Mouse (Mus musculus): ENCODE results near the gene Depp1. TPM values are rescaled to one million over a fixed set of nuclear protein-coding genes. Genes with fewer than 3 reads are reported as not detected.

The Depp1 gene
- polyA plus RNA-seq, 1 experiment, result not detected

- no peaks in the 10 kb centered on the region for H3K4me1 ChIP-seq (ENCODE audit: control insufficient read depth, insufficient read depth, low read length)
- H3K4me3 ChIP-seq (ENCODE audit: insufficient read depth, low read depth, low read length), result no peak overlapping the region
- no peak overlapping the region for H3K27ac ChIP-seq (ENCODE audit: insufficient read depth, low read depth, low read length)
- WGBS, result 71% methylated on average over 3 of the region's 3 CpGs
- no peak for TF ChIP-seq CTCF (IDR thresholded peaks at IDR 0.05; ENCODE audit: insufficient read depth, low read depth, low read length)
- no peak for TF ChIP-seq POLR2A (IDR thresholded peaks at IDR 0.05; ENCODE audit: insufficient read depth, low read depth, low read length)
Observed at GRCm38 (mm10) chr6:116694346-116694745, 43.9 kb downstream of the Depp1 start.

GRCm38 (mm10) chr6:116697413-116697812 lies 47.0 kb downstream of the Depp1 start:
- no peak overlapping the region for H3K4me3 ChIP-seq (ENCODE audit: insufficient read depth, low read depth, low read length)
- H3K4me1 ChIP-seq (ENCODE audit: control insufficient read depth, insufficient read depth, low read length), result no peaks in the 10 kb centered on the region
- WGBS, result 60% methylated on average over 2 of the region's 2 CpGs
- no peak overlapping the region for H3K27ac ChIP-seq (ENCODE audit: insufficient read depth, low read depth, low read length)
- TF ChIP-seq POLR2A (IDR thresholded peaks at IDR 0.05; ENCODE audit: insufficient read depth, low read depth, low read length) (no peak), CTCF (IDR thresholded peaks at IDR 0.05; ENCODE audit: insufficient read depth, low read depth, low read length) (no peak)

- WGBS, result 90% methylated on average over 4 of the region's 4 CpGs
- TF ChIP-seq CTCF (IDR thresholded peaks at IDR 0.05; ENCODE audit: insufficient read depth, low read depth, low read length) (no peak), POLR2A (IDR thresholded peaks at IDR 0.05; ENCODE audit: insufficient read depth, low read depth, low read length) (no peak)
- Histone ChIP-seq H3K4me3 (ENCODE audit: insufficient read depth, low read depth, low read length) (no peak overlapping the region), H3K27ac (ENCODE audit: insufficient read depth, low read depth, low read length) (no peak overlapping the region), H3K4me1 (ENCODE audit: control insufficient read depth, insufficient read depth, low read length) (no peaks in the 10 kb centered on the region)
Observed at GRCm38 (mm10) chr6:116697896-116698425, 47.6 kb downstream of the Depp1 start.

- no peak for TF ChIP-seq POLR2A (IDR thresholded peaks at IDR 0.05; ENCODE audit: insufficient read depth, low read depth, low read length)
- Histone ChIP-seq H3K27ac (ENCODE audit: insufficient read depth, low read depth, low read length) (no peak overlapping the region), H3K4me3 (ENCODE audit: insufficient read depth, low read depth, low read length) (no peak overlapping the region), H3K4me1 (ENCODE audit: control insufficient read depth, insufficient read depth, low read length) (no peaks in the 10 kb centered on the region)
Observed at GRCm38 (mm10) chr6:116700821-116701220, 50.4 kb downstream of the Depp1 start.

Other genes with a start within 250 kb of the Depp1 start
- gene Alox5, start 189.4 kb upstream of the Depp1 start, polyA plus RNA-seq (2012; ENCODE audit: insufficient read depth, insufficient read length, low replicate concordance, missing spikeins), result not detected in 2 replicates
- not detected in 2 replicates for gene Olfr211, start 161.5 kb upstream of the Depp1 start, polyA plus RNA-seq (2012; ENCODE audit: insufficient read depth, insufficient read length, low replicate concordance, missing spikeins)
- gene Olfr212, start 144.1 kb upstream of the Depp1 start, polyA plus RNA-seq (2012; ENCODE audit: insufficient read depth, insufficient read length, low replicate concordance, missing spikeins), result not detected in 2 replicates
- not detected in 2 replicates for gene Olfr213, start 112.2 kb upstream of the Depp1 start, polyA plus RNA-seq (2012; ENCODE audit: insufficient read depth, insufficient read length, low replicate concordance, missing spikeins)
- gene Gm5580, start 99.5 kb upstream of the Depp1 start, polyA plus RNA-seq (2012; ENCODE audit: insufficient read depth, insufficient read length, low replicate concordance, missing spikeins), result not detected in 2 replicates
- not detected in 2 replicates for gene Olfr214, start 96.4 kb upstream of the Depp1 start, polyA plus RNA-seq (2012; ENCODE audit: insufficient read depth, insufficient read length, low replicate concordance, missing spikeins)
- gene Olfr215, start 66.4 kb upstream of the Depp1 start, polyA plus RNA-seq (2012; ENCODE audit: insufficient read depth, insufficient read length, low replicate concordance, missing spikeins), result not detected in 2 replicates
- gene Zfp422, start 21.6 kb upstream of the Depp1 start, polyA plus RNA-seq (2012; ENCODE audit: insufficient read depth, insufficient read length, low replicate concordance, missing spikeins), result not detected in 2 replicates
- not detected in 2 replicates for gene Rassf4, start 23.3 kb downstream of the Depp1 start, polyA plus RNA-seq (2012; ENCODE audit: insufficient read depth, insufficient read length, low replicate concordance, missing spikeins)
- not detected in 2 replicates for gene Tmem72, start 66.3 kb downstream of the Depp1 start, polyA plus RNA-seq (2012; ENCODE audit: insufficient read depth, insufficient read length, low replicate concordance, missing spikeins)